Mouse (Mus musculus) embryonic facial prominence, embryonic 11.5 days (tissue): ENCODE measurements at regions not wholly inside any gene's neighbourhood (a gene's known extent, or its start where the extent isn't known, plus 50 kb on each side); places are given as distances from the start of the nearest gene placed in this dataset.

Experiments
- ATAC-seq: fragments of 200-750 bp; cut with Nextera tagmentation; replicated peaks from 2 replicates; pipeline ENCODE4 v1.8.0; 2017; ENCODE audit warnings: low read depth; ENCODE audit not compliant: insufficient number of reproducible peaks, low FRiP score, low TSS enrichment
- DNase-seq: peaks from one replicate; pipeline ENCODE4 v3.0.0-alpha.2; 2015; ENCODE audit warnings: low spot score
- H3K27ac ChIP-seq: fragments of 300-500 bp; sonication (generic); replicated peaks from 2 replicates; pipeline ENCODE4 v1.5.1; 2014; ENCODE audit warnings: mild to moderate bottlenecking, low read depth, low read length, control low read depth
- H3K27me3 ChIP-seq: fragments of 300-500 bp; sonication (generic); 2 replicates; pipeline ENCODE4 v1.6.1; 2014; ENCODE audit warnings: mild to moderate bottlenecking, low read length, moderate library complexity, mixed read lengths; ENCODE audit not compliant: control insufficient read depth, insufficient read depth
- H3K36me3 ChIP-seq: fragments of 300-500 bp; sonication (generic); replicated peaks from 2 replicates; pipeline ENCODE4 v1.6.1; 2014; ENCODE audit warnings: low read depth, mild to moderate bottlenecking, low read length, moderate library complexity, mixed read lengths; ENCODE audit not compliant: control insufficient read depth, insufficient read depth
- H3K4me1 ChIP-seq: fragments of 300-500 bp; sonication (generic); 2 replicates; pipeline ENCODE4 v1.6.1; 2014; ENCODE audit warnings: low read length, mixed read lengths; ENCODE audit not compliant: control insufficient read depth, insufficient read depth
- H3K4me2 ChIP-seq: fragments of 300-500 bp; sonication (generic); 2 replicates; pipeline ENCODE4 v1.6.1; 2014; ENCODE audit warnings: low read depth, mild to moderate bottlenecking, control low read depth, low read length, moderate library complexity
- H3K4me3 ChIP-seq: fragments of 300-500 bp; sonication (generic); 2 replicates; pipeline ENCODE4 v1.5.1; 2014; ENCODE audit warnings: low read depth, low read length, control low read depth
- H3K9ac ChIP-seq: fragments of 300-500 bp; sonication (generic); replicated peaks from 2 replicates; pipeline ENCODE4 v1.6.1; 2014; ENCODE audit warnings: mild to moderate bottlenecking, control low read depth, low read length
- H3K9me3 ChIP-seq: fragments of 300-500 bp; sonication (generic); replicated peaks from 2 replicates; pipeline ENCODE4 v1.6.1; 2016; ENCODE audit warnings: mild to moderate bottlenecking, low read length, inconsistent platforms, mixed read lengths; ENCODE audit not compliant: control insufficient read depth
- WGBS: fragments of 180-500 bp; shearing (Covaris S2); extraction: QIAGEN DNeasy Blood & Tissue Kit; methylation state at CpG from one replicate; pipeline ENCODE4 v1.1.7; 2014; 5-methylcytosine and 5-hydroxymethylcytosine counted together

- no peak for ATAC-seq
- no peak overlapping the region for H3K4me2 ChIP-seq
Measured at GRCm38 (mm10) chr10:51941192-51941591, 81.1 kb upstream of the Vgll2 start.

GRCm38 (mm10) chr10:51945701-51946100 lies 76.6 kb upstream of the Vgll2 start:
- whole genome bisulfite sequencing, result 26% methylated on average over 4 of the region's 4 CpGs
- ATAC-seq, result no peak; the same call in 1 of the 2 replicates

More at GRCm38 (mm10) chr10:51941192-51941591, 81.1 kb upstream of the Vgll2 start:
- WGBS, result 66% methylated on average over 2 of the region's 2 CpGs
- Histone ChIP-seq H3K27ac (no peak overlapping the region), H3K4me1 (no peaks in the 10 kb centered on the region), H3K4me3 (no peak overlapping the region), H3K9me3 (no peaks in the 10 kb centered on the region), H3K36me3 (no peaks in the 10 kb centered on the region), H3K9ac (no peak overlapping the region), H3K27me3 (no peaks in the 10 kb centered on the region)
- peak; percentile 19 for DNase-seq

GRCm38 (mm10) chr10:51946189-51946588 lies 76.1 kb upstream of the Vgll2 start:
- H3K4me2 ChIP-seq, result no peak overlapping the region
- H3K4me3 ChIP-seq, result no peak overlapping the region
- no peaks in the 10 kb centered on the region for H3K27me3 ChIP-seq
- no peak for DNase-seq
- no peaks in the 10 kb centered on the region for H3K9me3 ChIP-seq
- ATAC-seq, result no peak
- H3K9ac ChIP-seq, result no peak overlapping the region
- H3K27ac ChIP-seq, result no peak overlapping the region
- no peaks in the 10 kb centered on the region for H3K36me3 ChIP-seq
- no peaks in the 10 kb centered on the region for H3K4me1 ChIP-seq

More at GRCm38 (mm10) chr10:51945701-51946100, 76.6 kb upstream of the Vgll2 start:
- no peak overlapping the region for H3K4me2 ChIP-seq
- H3K36me3 ChIP-seq, result no peaks in the 10 kb centered on the region
- H3K27me3 ChIP-seq, result no peaks in the 10 kb centered on the region
- no peak overlapping the region for H3K27ac ChIP-seq
- H3K4me1 ChIP-seq, result no peaks in the 10 kb centered on the region
- no peak overlapping the region for H3K9ac ChIP-seq
- H3K4me3 ChIP-seq, result no peak overlapping the region
- H3K9me3 ChIP-seq, result no peaks in the 10 kb centered on the region
- peak; percentile 59 for DNase-seq

- Histone ChIP-seq H3K36me3 (no peaks in the 10 kb centered on the region), H3K4me1 (no peaks in the 10 kb centered on the region), H3K27ac (no peak overlapping the region), H3K9ac (no peak overlapping the region), H3K27me3 (no peaks in the 10 kb centered on the region), H3K9me3 (no peaks in the 10 kb centered on the region), H3K4me2 (no peak overlapping the region), H3K4me3 (no peak overlapping the region)
- DNase-seq, result no peak
- ATAC-seq, result no peak
Measured at GRCm38 (mm10) chr10:51946881-51947280, 75.4 kb upstream of the Vgll2 start.

GRCm38 (mm10) chr10:51950016-51950415 lies 72.3 kb upstream of the Vgll2 start:
- no peak overlapping the region for H3K4me3 ChIP-seq
- H3K36me3 ChIP-seq, result no peaks in the 10 kb centered on the region
- no peak overlapping the region for H3K4me2 ChIP-seq
- no peak overlapping the region for H3K9ac ChIP-seq
- ATAC-seq, result no peak
- H3K27ac ChIP-seq, result no peak overlapping the region
- DNase-seq, result no peak
- H3K4me1 ChIP-seq, result no peaks in the 10 kb centered on the region
- H3K9me3 ChIP-seq, result no peaks in the 10 kb centered on the region
- no peaks in the 10 kb centered on the region for H3K27me3 ChIP-seq
- 92% methylated on average over 1 of the region's 1 CpGs for WGBS

GRCm38 (mm10) chr10:51952021-51952420 lies 70.3 kb upstream of the Vgll2 start:
- Histone ChIP-seq H3K36me3 (no peaks in the 10 kb centered on the region), H3K4me1 (no peaks in the 10 kb centered on the region), H3K4me2 (no peak overlapping the region), H3K9me3 (no peaks in the 10 kb centered on the region), H3K27ac (no peak overlapping the region), H3K9ac (no peak overlapping the region), H3K4me3 (no peak overlapping the region), H3K27me3 (no peaks in the 10 kb centered on the region)
- WGBS, result 78% methylated on average over 4 of the region's 4 CpGs
- ATAC-seq (no peak), DNase-seq (no peak)

GRCm38 (mm10) chr10:51956493-51956892 lies 65.8 kb upstream of the Vgll2 start:
- no peak for ATAC-seq
- DNase-seq, result no peak
- Histone ChIP-seq H3K36me3 (no peaks in the 10 kb centered on the region), H3K4me1 (no peaks in the 10 kb centered on the region), H3K27ac (no peak overlapping the region), H3K4me3 (no peak overlapping the region), H3K9ac (no peak overlapping the region), H3K27me3 (no peaks in the 10 kb centered on the region), H3K9me3 (no peaks in the 10 kb centered on the region), H3K4me2 (no peak overlapping the region)
- 58% methylated on average over 1 of the region's 1 CpGs for WGBS

GRCm38 (mm10) chr10:51961497-51961896 lies 60.8 kb upstream of the Vgll2 start:
- Histone ChIP-seq H3K9me3 (no peaks in the 10 kb centered on the region), H3K36me3 (no peaks in the 10 kb centered on the region), H3K27me3 (no peaks in the 10 kb centered on the region), H3K4me3 (no peak overlapping the region), H3K4me2 (no peak overlapping the region), H3K9ac (no peak overlapping the region), H3K4me1 (no peaks in the 10 kb centered on the region), H3K27ac (no peak overlapping the region)
- ATAC-seq, result peak; percentile 91
- peak; percentile 14 for DNase-seq
- 9% methylated on average over 2 of the region's 2 CpGs for WGBS
